Mouse (Mus musculus): ENCODE results near the gene Lamb1. TPM values are rescaled to one million over a fixed set of nuclear protein-coding genes. Genes with fewer than 3 reads are reported as not detected.

The Lamb1 gene
- total RNA-seq, 2 experiments from 2014 or later, result 259 to 273 TPM

- no peak for DNase-seq (ENCODE audit: low spot score in 2 of 2)
Measured at GRCm38 (mm10) chr12:31248681-31249080, 16.4 kb upstream of the Lamb1 start.

GRCm38 (mm10) chr12:31252259-31252658 is 12.8 kb upstream of the Lamb1 start:
- DNase-seq (ENCODE audit: low spot score in 2 of 2), result no peak

GRCm38 (mm10) chr12:31254978-31255377 is 10.1 kb upstream of the Lamb1 start:
- no peak for DNase-seq (ENCODE audit: low spot score in 2 of 2)

- no peak for DNase-seq (ENCODE audit: low spot score in 2 of 2)
Measured at GRCm38 (mm10) chr12:31256121-31256903, 8.7 kb upstream of the Lamb1 start.

GRCm38 (mm10) chr12:31261882-31262281 is 3.2 kb upstream of the Lamb1 start:
- no peak for DNase-seq (ENCODE audit: low spot score in 2 of 2)

- no peak for DNase-seq (ENCODE audit: low spot score in 2 of 2)
Measured at GRCm38 (mm10) chr12:31263921-31264320, 1.1 kb upstream of the Lamb1 start.

GRCm38 (mm10) chr12:31265722-31266431 is 843 bp downstream of the Lamb1 start:
- DNase-seq (ENCODE audit: low spot score in 2 of 2), result peak in 1 of 2 experiments; percentile 32

GRCm38 (mm10) chr12:31266686-31267085 is 1.7 kb downstream of the Lamb1 start:
- DNase-seq (ENCODE audit: low spot score in 2 of 2), result peak in 1 of 2 experiments; percentile 33

- DNase-seq (ENCODE audit: low spot score in 2 of 2), result no peak
Measured at GRCm38 (mm10) chr12:31267363-31267762, 2.3 kb downstream of the Lamb1 start.

- no peak for DNase-seq (ENCODE audit: low spot score in 2 of 2)
Measured at GRCm38 (mm10) chr12:31268315-31268714, 3.3 kb downstream of the Lamb1 start.

GRCm38 (mm10) chr12:31269020-31269597 is 4.1 kb downstream of the Lamb1 start:
- DNase-seq (ENCODE audit: low spot score in 2 of 2), result no peak

GRCm38 (mm10) chr12:31270361-31270760 is 5.3 kb downstream of the Lamb1 start:
- DNase-seq (ENCODE audit: low spot score in 2 of 2), result no peak

- DNase-seq (ENCODE audit: low spot score in 2 of 2), result no peak
Measured at GRCm38 (mm10) chr12:31270776-31271175, 5.7 kb downstream of the Lamb1 start.

GRCm38 (mm10) chr12:31271361-31272011 is 6.5 kb downstream of the Lamb1 start:
- peak in 1 of 2 experiments; percentile 55 for DNase-seq (ENCODE audit: low spot score in 2 of 2)

GRCm38 (mm10) chr12:31272012-31272735 is 7.1 kb downstream of the Lamb1 start:
- DNase-seq (ENCODE audit: low spot score in 2 of 2), result no peak

GRCm38 (mm10) chr12:31272846-31273245 is 7.8 kb downstream of the Lamb1 start:
- no peak for DNase-seq (ENCODE audit: low spot score in 2 of 2)

GRCm38 (mm10) chr12:31273646-31274045 is 8.6 kb downstream of the Lamb1 start:
- DNase-seq (ENCODE audit: low spot score in 2 of 2), result no peak

- DNase-seq (ENCODE audit: low spot score in 2 of 2), result no peak
Measured at GRCm38 (mm10) chr12:31275411-31275810, 10.4 kb downstream of the Lamb1 start.

GRCm38 (mm10) chr12:31278270-31278669 is 13.2 kb downstream of the Lamb1 start:
- DNase-seq (ENCODE audit: low spot score in 2 of 2), result no peak

- no peak for DNase-seq (ENCODE audit: low spot score in 2 of 2)
Measured at GRCm38 (mm10) chr12:31280318-31280717, 15.3 kb downstream of the Lamb1 start.

GRCm38 (mm10) chr12:31281100-31281591 is 16.1 kb downstream of the Lamb1 start:
- DNase-seq (ENCODE audit: low spot score in 2 of 2), result no peak

Measured in gastrocnemius, postnatal 4 days (tissue).